Mouse (Mus musculus) MEL (cell line): ENCODE measurements around the gene Fam131c. TPM values are rescaled to one million over a fixed set of nuclear protein-coding genes. Genes with fewer than 3 reads are reported as not detected.

Source experiments
- DNase-seq: peaks from one replicate; pipeline ENCODE4 v3.0.0; 2011; ENCODE audit warnings: low read depth, low spot score
- H3K27ac ChIP-seq: 2 replicates; pipeline ENCODE4 v1.5.1; 2012; ENCODE audit warnings: low read depth, mild to moderate bottlenecking, control low read depth, low read length, moderate library complexity; ENCODE audit not compliant: control insufficient read depth
- H3K27me3 ChIP-seq, 2 experiments: fragments of 150-350 bp in 1 of 2; sonication (generic) in 1 of 2; 2 replicates each; pipeline ENCODE4 v1.6.1; 2012; ENCODE audit warnings: low read length in 2 of 2, mild to moderate bottlenecking in 2 of 2, improper control_type of control experiment in 1 of 2, moderate library complexity in 1 of 2; ENCODE audit not compliant: insufficient read depth in 2 of 2, control insufficient read depth in 1 of 2
- H3K36me3 ChIP-seq, 2 experiments: 2 replicates each; pipeline ENCODE4 v1.6.1; 2012 to 2014; ENCODE audit warnings: low read length in 2 of 2, improper control_type of control experiment in 1 of 2, inconsistent platforms in 1 of 2, mild to moderate bottlenecking in 1 of 2; ENCODE audit not compliant: insufficient read depth in 2 of 2, control insufficient read depth in 1 of 2
- H3K4me1 ChIP-seq, 2 experiments: fragments of 150-350 bp in 1 of 2; sonication (generic) in 1 of 2; 2 replicates each; pipeline ENCODE4 v1.6.1; 2012; ENCODE audit warnings: low read length in 2 of 2, improper control_type of control experiment in 1 of 2, mild to moderate bottlenecking in 1 of 2; ENCODE audit not compliant: insufficient read depth in 2 of 2, control insufficient read depth in 1 of 2
- H3K4me3 ChIP-seq, 2 experiments: fragments of 150-350 bp in 1 of 2; sonication (generic) in 1 of 2; 2 replicates each; pipeline ENCODE4 v1.5.1; 2012; ENCODE audit warnings: low read depth in 2 of 2, low read length in 2 of 2, mild to moderate bottlenecking in 2 of 2, moderate library complexity in 2 of 2, control low read depth in 1 of 2, improper control_type of control experiment in 1 of 2; ENCODE audit not compliant: control insufficient read depth in 1 of 2, insufficient read depth in 1 of 2
- H3K79me2 ChIP-seq: 2 replicates; pipeline ENCODE4 v1.6.1; 2012; ENCODE audit warnings: mild to moderate bottlenecking, low read length, moderate library complexity; ENCODE audit not compliant: control insufficient read depth, poor library complexity, insufficient read depth
- H3K9ac ChIP-seq: 2 replicates; pipeline ENCODE4 v1.6.1; 2012; ENCODE audit warnings: low read depth, mild to moderate bottlenecking, control low read depth, low read length, moderate library complexity; ENCODE audit not compliant: control insufficient read depth, poor library complexity, severe bottlenecking
- H3K9me3 ChIP-seq: fragments of 150-350 bp; sonication (generic); replicated peaks from 2 replicates; pipeline ENCODE4 v1.6.1; 2012; ENCODE audit warnings: mild to moderate bottlenecking, low read length, improper control_type of control experiment, moderate library complexity; ENCODE audit not compliant: insufficient read depth
- BHLHE40 ChIP-seq: IDR thresholded peaks from 2 replicates; pipeline ENCODE4 v1.6.1; 2012; ENCODE audit warnings: low read depth, mild to moderate bottlenecking, inconsistent platforms, low read length, improper control_type of control experiment, borderline replicate concordance
- CHD1 ChIP-seq: IDR thresholded peaks from 2 replicates; pipeline ENCODE4 v1.6.1; 2012; ENCODE audit warnings: low read depth, mild to moderate bottlenecking, inconsistent platforms, low read length, improper control_type of control experiment
- CHD2 ChIP-seq: IDR thresholded peaks from 2 replicates; pipeline ENCODE4 v1.6.1; 2011; ENCODE audit warnings: low read length, improper control_type of control experiment
- CTCF ChIP-seq, 3 experiments: IDR thresholded peaks in 2 of 3; conservative IDR thresholded peaks in 1 of 3; 2 replicates each; pipeline ENCODE4 v1.5.1; 2011 to 2012; ENCODE audit warnings: low read length in 3 of 3, low read depth in 2 of 3, mild to moderate bottlenecking in 2 of 3, improper control_type of control experiment in 1 of 3, inconsistent platforms in 1 of 3, mixed read lengths in 1 of 3, moderate library complexity in 1 of 3; ENCODE audit not compliant: control insufficient read depth in 1 of 3, insufficient read depth in 1 of 3, poor library complexity in 1 of 3, severe bottlenecking in 1 of 3
- EP300 ChIP-seq, 2 experiments: IDR thresholded peaks; 2 replicates each; pipeline ENCODE4 v1.6.1; 2011; ENCODE audit warnings: improper control_type of control experiment in 2 of 2, low read length in 2 of 2, low read depth in 1 of 2, mild to moderate bottlenecking in 1 of 2
- GATA1 ChIP-seq: IDR thresholded peaks from 2 replicates; pipeline ENCODE4 v1.6.1; 2011; ENCODE audit warnings: low read depth, low read length, improper control_type of control experiment
- HCFC1 ChIP-seq: IDR thresholded peaks from 2 replicates; pipeline ENCODE4 v1.6.1; 2012; ENCODE audit warnings: low read depth, mild to moderate bottlenecking, inconsistent platforms, low read length, improper control_type of control experiment, moderate library complexity
- MAFK ChIP-seq: IDR thresholded peaks from 2 replicates; pipeline ENCODE4 v1.6.1; 2011; ENCODE audit warnings: low read depth, mild to moderate bottlenecking, low read length, improper control_type of control experiment, borderline replicate concordance
- MAX ChIP-seq: IDR thresholded peaks from 2 replicates; pipeline ENCODE4 v1.6.1; 2011; ENCODE audit warnings: low read length, improper control_type of control experiment
- MXI1 ChIP-seq: IDR thresholded peaks from 2 replicates; pipeline ENCODE4 v1.6.1; 2011; ENCODE audit warnings: mild to moderate bottlenecking, low read depth, low read length, improper control_type of control experiment
- NELFE ChIP-seq: IDR thresholded peaks from 2 replicates; pipeline ENCODE4 v1.6.1; 2011; ENCODE audit warnings: low read depth, low read length, improper control_type of control experiment
- NRF1 ChIP-seq: IDR thresholded peaks from 2 replicates; pipeline ENCODE4 v1.6.1; 2014; ENCODE audit warnings: low read depth, mild to moderate bottlenecking, inconsistent platforms, low read length, improper control_type of control experiment, moderate library complexity; ENCODE audit not compliant: poor library complexity, insufficient read depth, severe bottlenecking
- POLR2AphosphoS5 ChIP-seq: IDR thresholded peaks from 2 replicates; pipeline ENCODE4 v1.6.1; 2012; ENCODE audit warnings: low read depth, borderline replicate concordance, mild to moderate bottlenecking, inconsistent platforms, low read length, moderate library complexity, mixed read lengths
- SIN3A ChIP-seq: IDR thresholded peaks from 2 replicates; pipeline ENCODE4 v1.6.1; 2012; ENCODE audit warnings: low read length, improper control_type of control experiment, inconsistent platforms
- TBP ChIP-seq: IDR thresholded peaks from 2 replicates; pipeline ENCODE4 v1.8.0; 2011; ENCODE audit warnings: low read depth, low read length, improper control_type of control experiment
- TCF12 ChIP-seq: IDR thresholded peaks from 2 replicates; pipeline ENCODE4 v1.6.1; 2014; ENCODE audit warnings: low read depth, mild to moderate bottlenecking, inconsistent platforms, low read length, improper control_type of control experiment, moderate library complexity
- UBTF ChIP-seq: IDR thresholded peaks from 2 replicates; pipeline ENCODE4 v1.6.1; 2012; ENCODE audit warnings: low read depth, mild to moderate bottlenecking, inconsistent platforms, low read length, improper control_type of control experiment, moderate library complexity, borderline replicate concordance; ENCODE audit not compliant: insufficient read depth
- USF1 ChIP-seq: IDR thresholded peaks from 2 replicates; pipeline ENCODE4 v1.6.1; 2014; ENCODE audit warnings: low read depth, mild to moderate bottlenecking, inconsistent platforms, low read length, improper control_type of control experiment, moderate library complexity
- USF2 ChIP-seq, 2 experiments: IDR thresholded peaks; 2 replicates each; pipeline ENCODE4 v1.6.1; 2011 to 2012; ENCODE audit warnings: improper control_type of control experiment in 2 of 2, low read length in 2 of 2, borderline replicate concordance in 1 of 2, inconsistent platforms in 1 of 2, low read depth in 1 of 2, mild to moderate bottlenecking in 1 of 2; ENCODE audit not compliant: insufficient read depth in 1 of 2
- ZKSCAN1 ChIP-seq: IDR thresholded peaks from 2 replicates; pipeline ENCODE4 v1.6.1; 2012; ENCODE audit warnings: low read depth, mild to moderate bottlenecking, inconsistent platforms, low read length, improper control_type of control experiment, moderate library complexity
- ZNF384 ChIP-seq: IDR thresholded peaks from 2 replicates; pipeline ENCODE4 v1.6.1; 2012; ENCODE audit warnings: low read depth, mild to moderate bottlenecking, inconsistent platforms, low read length, improper control_type of control experiment
- polyA plus RNA-seq, 2 experiments: library from polyadenylated mRNA; stranded (reverse) in 1 of 2; unstranded in 1 of 2; fragments of >175 nt in 1 of 2; fragments of >200 nt in 1 of 2; gene quantifications; 2 replicates each; pipeline versions ENCODE4 v1.2.1 to v1.2.4; 2012; ENCODE audit warnings: low replicate concordance in 2 of 2, low read depth in 1 of 2; ENCODE audit not compliant: insufficient read length in 2 of 2, insufficient read depth in 1 of 2, missing spikeins in 1 of 2
- total RNA-seq: library from RNA; depleted of rRNA; stranded (reverse); fragments of 300-350 nt; gene quantifications from 2 replicates; pipeline ENCODE4 v1.2.3, GENCODE M21; 2012

The Fam131c gene
- total and polyA plus RNA-seq, 3 experiments = not detected

DNA sequence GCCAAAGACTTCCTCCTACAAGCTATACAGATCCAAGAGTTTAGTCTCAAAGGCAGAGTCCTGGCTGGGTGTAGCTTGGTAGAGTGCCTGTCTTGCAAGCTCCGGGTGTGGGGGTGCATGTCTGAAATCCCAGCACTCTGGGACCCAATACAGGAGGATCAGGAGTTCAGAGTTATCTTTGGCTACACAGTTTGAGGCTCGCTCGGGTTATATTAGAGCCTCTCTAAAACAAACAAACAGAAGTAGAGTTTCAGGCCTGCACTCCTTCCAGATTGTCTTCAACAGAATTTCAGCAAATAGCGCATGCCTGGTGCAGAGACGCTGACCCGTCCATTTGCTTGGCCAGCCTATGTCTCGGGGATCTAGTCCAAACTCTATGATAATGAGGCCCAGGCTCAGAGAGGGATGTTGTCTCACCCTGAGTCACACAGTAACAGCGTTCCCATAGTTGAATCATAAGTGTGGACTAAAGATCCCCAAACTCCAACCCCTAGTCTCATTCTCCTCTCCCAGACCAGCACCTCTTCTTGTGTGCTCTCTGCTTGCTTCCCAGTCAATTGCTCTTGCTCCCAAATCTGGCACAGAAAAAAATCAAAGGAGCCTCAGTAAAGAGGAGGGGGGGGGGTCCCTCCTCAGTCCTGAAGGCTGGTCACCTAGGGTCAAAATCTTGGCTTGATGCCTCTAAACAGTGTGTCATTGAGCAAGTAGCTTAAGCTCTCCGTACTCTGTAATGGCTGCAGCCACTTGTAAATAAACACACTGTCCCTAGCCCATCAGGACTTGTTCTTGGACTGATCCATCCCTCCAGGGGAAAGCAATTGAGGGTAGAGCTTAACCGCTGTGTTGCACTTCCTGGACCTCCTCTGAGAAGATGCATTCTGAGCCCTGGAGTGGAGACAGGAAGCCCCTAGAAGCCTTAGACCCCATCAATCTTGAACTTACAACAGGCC lies 59.1 kb downstream of the Fam131c start:
- no peaks in the 10 kb centered on the region for H3K36me3 ChIP-seq
- no peaks in the 10 kb centered on the region; a peak in 1 of 4 replicates for H3K27me3 ChIP-seq
- H3K9ac ChIP-seq = no peak overlapping the region
- no peaks in the 10 kb centered on the region for H3K9me3 ChIP-seq
- H3K79me2 ChIP-seq = no peaks in the 10 kb centered on the region
- no peak for DNase-seq
- TF ChIP-seq UBTF (no peak), CHD2 (no peak)
- no peak overlapping the region for H3K4me3 ChIP-seq
- H3K4me1 ChIP-seq = no peaks in the 10 kb centered on the region
- H3K27ac ChIP-seq = no peak overlapping the region

DNA sequence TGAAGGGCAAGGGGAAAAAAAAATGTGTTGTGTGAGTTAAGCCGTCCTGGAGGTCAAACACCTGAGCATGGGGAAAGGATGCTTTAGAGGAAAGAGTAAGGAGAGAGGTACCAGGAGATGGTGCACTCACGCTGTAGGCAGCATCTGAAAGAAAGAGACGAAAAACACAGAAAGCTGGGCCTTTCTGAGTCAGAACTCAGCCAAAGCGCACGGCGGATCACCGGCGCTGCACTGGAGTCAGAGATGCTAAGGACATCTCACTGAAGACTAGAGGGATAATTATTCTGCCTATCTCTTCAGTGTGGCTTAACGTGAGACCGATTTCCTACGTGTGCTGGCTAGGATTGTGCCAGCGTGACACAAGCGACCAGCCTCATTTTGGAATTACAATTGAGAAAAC lies 59.9 kb downstream of the Fam131c start:
- Histone ChIP-seq H3K4me3 (no peak overlapping the region), H3K36me3 (no peaks in the 10 kb centered on the region), H3K9ac (no peak overlapping the region), H3K27me3 (no peaks in the 10 kb centered on the region; a peak in 1 of 4 replicates), H3K27ac (no peak overlapping the region), H3K9me3 (no peaks in the 10 kb centered on the region), H3K79me2 (no peaks in the 10 kb centered on the region), H3K4me1 (no peaks in the 10 kb centered on the region)
- no peak for DNase-seq
- no peak for TF ChIP-seq CTCF (IDR thresholded peaks at IDR 0.05 in 2 of 3, conservative IDR thresholded peaks at IDR 0.05 in 1 of 3; ENCODE audit: control insufficient read depth in 1 of 3, insufficient read depth in 1 of 3, low read depth in 2 of 3, low read length in 3 of 3, poor library complexity in 1 of 3, severe bottlenecking in 1 of 3)

DNA sequence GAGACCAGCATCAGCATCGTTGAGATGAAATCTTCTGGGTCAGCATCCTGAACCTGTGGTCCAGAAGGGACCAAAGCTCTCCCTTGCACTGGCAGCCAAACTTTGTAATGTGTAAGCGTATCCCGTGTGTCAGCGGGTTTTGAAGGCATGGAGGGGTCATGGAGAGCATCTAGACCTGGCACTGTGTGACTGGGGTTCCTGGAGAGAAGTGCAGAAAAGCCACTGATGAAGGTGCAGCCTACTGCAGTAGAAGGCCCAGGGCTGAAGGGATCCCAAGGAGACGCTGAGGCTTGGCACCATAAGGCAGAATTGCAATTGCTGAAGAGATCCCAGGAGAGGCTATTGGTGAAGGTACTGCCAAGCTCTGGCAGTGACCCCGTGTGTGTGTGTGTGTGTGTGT lies 61.4 kb downstream of the Fam131c start:
- Histone ChIP-seq H3K79me2 (no peaks in the 10 kb centered on the region), H3K9ac (no peak overlapping the region), H3K9me3 (no peaks in the 10 kb centered on the region), H3K27ac (no peak overlapping the region), H3K27me3 (no peaks in the 10 kb centered on the region; a peak in 1 of 4 replicates), H3K4me3 (no peak overlapping the region), H3K36me3 (no peaks in the 10 kb centered on the region), H3K4me1 (no peaks in the 10 kb centered on the region)
- no peak for TF ChIP-seq MXI1
- TF ChIP-seq USF1 = no peak
- TF ChIP-seq BHLHE40 = no peak
- no peak for TF ChIP-seq HCFC1
- TF ChIP-seq MAX = no peak
- TF ChIP-seq ZKSCAN1 = no peak
- no peak for TF ChIP-seq SIN3A
- no peak for TF ChIP-seq NRF1
- no peak for TF ChIP-seq CHD2
- no peak for TF ChIP-seq POLR2AphosphoS5
- no peak for TF ChIP-seq CTCF (IDR thresholded peaks at IDR 0.05 in 2 of 3, conservative IDR thresholded peaks at IDR 0.05 in 1 of 3; ENCODE audit: control insufficient read depth in 1 of 3, insufficient read depth in 1 of 3, low read depth in 2 of 3, low read length in 3 of 3, poor library complexity in 1 of 3, severe bottlenecking in 1 of 3)
- no peak for TF ChIP-seq ZNF384
- no peak for TF ChIP-seq EP300 (IDR thresholded peaks at IDR 0.05; ENCODE audit: low read depth in 1 of 2, low read length in 2 of 2)
- no peak for TF ChIP-seq CHD1
- no peak for TF ChIP-seq NELFE
- no peak for TF ChIP-seq TBP
- TF ChIP-seq MAFK = no peak
- no peak for TF ChIP-seq TCF12
- no peak for TF ChIP-seq GATA1
- TF ChIP-seq USF2 (IDR thresholded peaks at IDR 0.05; ENCODE audit: borderline replicate concordance in 1 of 2, insufficient read depth in 1 of 2, low read depth in 1 of 2, low read length in 2 of 2) = no peak
- DNase-seq = no peak
